Mouse (Mus musculus) left cerebral cortex, adult 11 months (tissue): Measurements from ENCODE around the gene Ggnbp2.

ENCODE experiments used
- DNase-seq: peaks from one replicate; pipeline ENCODE4 v3.0.0; 2022; ENCODE audit warnings: low spot score

Ggnbp2 gene

DNA sequence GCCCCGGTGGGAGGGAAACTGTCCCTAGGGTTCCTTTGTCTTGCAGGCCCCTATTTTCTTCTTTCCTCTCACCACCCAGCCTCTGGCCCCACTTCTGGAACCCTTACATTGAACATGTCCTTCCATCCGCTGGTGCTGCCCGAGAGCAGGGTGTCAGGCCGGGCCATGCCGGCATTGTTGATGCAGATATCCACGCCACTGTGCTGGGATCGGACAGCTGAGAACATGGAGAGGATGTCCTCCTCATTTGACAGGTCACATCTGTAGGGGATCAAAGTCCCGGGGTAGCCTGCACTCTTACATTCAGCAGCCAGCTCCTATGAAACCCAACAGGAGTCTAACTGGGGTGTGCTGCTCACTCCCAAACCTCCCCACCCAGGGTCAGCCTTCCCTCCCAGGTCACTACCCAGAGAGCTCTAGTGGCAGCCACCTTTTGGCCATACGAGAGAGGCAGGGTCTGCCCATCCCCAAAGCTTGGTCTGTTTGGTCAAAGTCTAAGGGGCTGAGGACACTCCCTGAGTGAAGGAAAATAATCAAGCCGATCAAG, 45.3 kb downstream of the Ggnbp2 start:
- DNase-seq: no peak

DNA sequence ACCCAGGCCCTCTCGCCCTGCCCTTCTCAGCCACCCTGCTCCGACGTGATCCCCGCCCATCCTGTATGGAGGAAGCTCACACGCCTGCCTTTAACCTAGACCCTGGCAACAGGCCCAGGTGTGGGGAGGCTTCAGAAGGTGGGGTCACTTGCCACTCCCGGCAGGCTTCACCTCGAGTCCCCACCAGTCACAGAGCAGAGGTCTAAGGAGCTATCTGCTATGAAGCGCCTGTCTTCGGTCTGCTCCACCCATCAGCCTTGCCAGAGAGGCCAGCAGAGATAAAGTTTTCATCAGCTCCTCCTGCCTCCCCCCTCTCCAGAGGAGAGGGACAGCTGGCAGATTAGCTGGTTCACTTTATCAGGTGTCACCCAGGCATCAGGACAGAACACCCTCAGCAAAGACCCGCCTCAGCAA, 47.1 kb downstream of the Ggnbp2 start:
- no peak for DNase-seq

DNA sequence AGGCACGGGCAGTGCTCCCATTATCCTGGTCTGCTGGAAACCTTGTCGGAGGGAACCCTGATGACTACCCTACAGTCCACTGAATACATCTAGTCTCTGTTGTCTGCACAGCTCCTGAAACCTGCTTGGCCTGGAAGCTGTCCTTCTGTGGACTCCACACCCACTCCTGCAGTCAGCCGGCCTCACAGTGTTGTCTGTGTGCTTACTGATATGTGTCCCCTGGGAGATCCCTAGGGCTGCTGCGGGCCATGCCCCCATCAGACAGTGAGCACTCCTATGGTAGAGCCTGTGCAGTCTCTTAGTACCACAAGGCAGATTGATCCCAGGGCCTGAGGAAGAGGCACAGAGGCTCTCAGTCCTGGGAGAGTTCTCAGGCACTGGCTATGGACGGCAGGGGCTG, 48.1 kb downstream of the Ggnbp2 start:
- no peak for DNase-seq

DNA sequence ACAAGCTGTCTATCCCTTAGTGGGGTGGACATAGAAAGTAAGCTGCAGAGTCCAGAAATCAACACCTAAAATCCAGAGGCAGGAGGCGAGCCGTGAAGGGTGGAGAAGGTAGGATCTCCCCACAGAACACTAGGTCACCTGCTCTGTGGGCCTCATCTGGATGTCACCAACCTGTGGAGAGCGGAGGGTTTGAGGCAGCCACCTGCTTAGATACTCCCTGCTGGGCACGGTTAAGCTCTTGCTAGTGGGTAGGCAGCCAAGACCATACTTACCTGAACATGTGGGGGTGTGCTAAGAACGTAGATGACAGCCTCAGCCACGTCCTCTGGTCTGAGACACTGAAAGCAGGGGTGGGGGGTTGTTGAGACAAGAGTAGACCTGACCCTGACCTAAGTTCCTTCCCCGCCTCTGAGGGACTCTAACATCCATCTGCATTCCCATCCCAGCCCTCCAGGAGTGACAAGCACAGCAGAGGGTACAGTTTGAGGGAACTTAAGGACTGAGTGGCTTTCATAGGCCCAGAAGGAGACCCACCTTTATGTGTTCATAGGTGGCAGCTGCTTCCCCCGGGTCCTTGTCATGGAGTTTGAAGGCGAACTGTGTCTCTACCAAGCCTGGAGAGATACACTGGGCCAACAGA, 49.4 kb downstream of the Ggnbp2 start:
- DNase-seq: no peak

DNA sequence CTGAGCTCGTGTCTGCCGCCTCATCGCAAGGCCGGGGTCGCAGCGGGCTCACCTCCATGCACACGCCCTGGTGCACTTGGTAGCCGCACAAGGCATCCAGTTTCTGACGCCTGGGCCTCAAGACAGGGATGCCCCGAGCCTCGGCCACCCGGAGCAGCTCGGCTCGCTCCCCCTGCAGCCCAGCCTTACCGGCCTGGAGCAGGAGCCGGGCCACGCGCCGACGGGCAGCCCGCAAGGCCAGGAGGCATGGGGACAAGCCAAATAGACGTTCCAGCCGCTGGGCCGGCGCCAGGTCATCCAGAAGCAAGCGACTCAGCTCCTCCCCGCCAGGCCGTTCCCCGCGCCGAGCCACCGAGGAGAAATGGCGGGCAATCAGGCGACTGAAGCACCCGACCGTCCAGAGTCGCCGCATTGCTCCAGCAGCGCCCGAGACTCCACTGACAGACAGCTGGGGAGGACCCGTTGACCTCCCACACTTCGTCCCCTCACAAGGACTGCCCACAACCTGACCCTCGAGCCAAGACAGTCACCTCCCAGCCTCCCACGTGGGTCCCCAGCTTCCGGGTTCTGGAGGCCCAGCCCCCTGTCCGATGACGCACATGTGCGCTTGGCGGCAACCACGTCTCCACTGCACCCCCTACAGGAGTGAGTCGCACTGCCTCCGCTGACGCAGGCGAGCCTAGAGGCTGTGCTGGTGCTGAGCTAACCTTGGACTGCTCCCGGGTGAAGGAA, 51.5 kb downstream of the Ggnbp2 start, which contains the start of gene Mrm1:
TSS of gene Mrm1 (minus strand) at position 555 of the 732 bp plus-strand sequence.
- peak; percentile 87 for DNase-seq

DNA sequence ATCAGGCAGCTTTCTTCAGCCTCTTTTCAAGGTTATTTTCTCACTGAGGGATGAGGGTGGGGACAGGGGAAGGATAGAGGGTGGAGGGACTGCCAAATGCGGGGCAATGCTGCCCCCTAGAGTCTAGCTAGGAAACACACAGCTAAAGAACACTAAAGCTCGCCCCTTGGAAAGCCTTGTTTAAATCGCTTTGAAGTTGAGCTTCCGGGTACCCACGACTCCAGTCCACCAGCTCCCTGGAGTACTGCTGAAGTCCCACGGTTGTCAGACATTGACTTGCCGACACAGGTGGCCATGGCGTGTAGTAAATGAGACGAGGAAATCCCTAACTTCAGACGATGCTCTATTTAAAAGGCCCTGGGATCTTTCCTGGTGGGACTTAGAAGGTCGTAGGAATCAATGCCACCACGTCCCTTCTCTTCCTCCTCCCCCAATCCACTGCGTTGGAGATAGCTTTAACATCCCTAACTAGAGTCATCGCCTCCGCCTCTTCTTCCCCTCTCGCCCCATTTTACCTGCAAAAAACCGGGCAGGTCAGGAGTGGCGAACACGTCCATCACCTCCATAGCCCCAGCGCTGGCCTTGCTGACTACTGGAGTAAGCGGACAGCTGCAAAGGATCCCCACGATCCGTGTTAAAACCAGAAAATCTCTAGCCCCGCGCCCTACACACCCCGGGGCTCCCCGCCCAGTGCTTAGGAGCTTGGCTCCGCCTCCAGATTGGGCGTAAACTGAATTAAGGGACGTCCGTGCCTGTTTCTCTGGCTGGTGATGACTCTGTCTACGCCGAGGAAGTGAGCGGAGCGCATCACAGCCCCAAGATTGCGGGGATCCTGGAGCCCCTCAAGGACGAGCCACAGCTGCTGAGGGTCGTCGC, 52.3 kb downstream of the Ggnbp2 start:
- peak; percentile 49 for DNase-seq

DNA sequence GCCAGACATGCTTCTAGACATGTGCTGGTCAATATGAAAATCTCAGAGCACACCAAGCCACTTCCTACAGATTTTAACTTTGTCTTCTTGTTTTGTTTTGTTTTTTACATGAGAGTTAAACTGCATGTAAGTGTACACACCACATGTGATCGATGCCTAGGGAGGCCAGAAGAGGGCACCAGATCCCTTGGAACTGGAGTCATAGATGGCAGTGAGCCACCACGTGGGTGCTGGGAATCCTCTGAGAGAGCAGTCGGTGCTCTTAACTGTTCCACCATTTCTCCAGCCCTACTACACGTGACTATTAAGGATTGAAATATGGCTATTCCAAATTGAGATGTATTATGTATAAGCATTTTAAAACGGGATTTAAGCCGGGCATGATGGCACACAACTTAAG, 53.3 kb downstream of the Ggnbp2 start:
- no peak for DNase-seq

DNA sequence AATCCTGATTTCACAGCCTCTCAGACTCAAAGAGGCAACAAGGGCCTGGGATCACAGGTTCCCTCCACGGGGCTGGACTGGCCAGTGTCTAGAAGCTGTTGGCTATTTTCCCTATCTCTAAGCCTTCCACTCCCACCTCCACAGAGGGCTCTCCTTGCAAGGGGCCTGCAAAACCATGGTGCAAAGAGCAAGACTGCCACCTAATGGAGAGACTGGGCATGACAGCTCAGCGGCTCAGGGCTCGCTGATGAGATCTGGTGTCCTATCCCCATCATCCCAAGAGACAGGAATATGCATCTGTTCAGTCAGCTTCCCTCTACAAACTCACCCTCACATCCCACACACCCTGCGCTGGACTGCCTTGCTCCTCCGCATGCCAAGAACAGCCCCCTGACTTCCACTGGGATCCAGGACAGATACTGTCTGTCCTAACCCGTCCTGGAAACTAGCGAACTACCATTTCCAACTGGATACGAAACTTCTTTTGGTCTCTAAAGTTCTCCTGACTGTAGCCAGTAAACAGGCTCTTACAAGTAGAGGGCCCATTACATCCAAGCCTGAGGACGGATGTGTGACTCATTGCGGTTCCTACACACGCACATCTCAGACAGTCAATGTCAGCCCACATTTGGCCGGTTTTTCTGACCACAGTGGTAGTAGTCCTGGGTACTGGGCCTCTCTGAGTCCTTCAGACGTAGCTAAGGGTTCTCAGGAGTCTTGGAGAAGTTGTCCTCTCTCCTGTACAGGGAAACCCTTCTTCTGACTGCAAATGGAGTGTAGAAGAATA, 56.7 kb downstream of the Ggnbp2 start:
- no peak for DNase-seq

DNA sequence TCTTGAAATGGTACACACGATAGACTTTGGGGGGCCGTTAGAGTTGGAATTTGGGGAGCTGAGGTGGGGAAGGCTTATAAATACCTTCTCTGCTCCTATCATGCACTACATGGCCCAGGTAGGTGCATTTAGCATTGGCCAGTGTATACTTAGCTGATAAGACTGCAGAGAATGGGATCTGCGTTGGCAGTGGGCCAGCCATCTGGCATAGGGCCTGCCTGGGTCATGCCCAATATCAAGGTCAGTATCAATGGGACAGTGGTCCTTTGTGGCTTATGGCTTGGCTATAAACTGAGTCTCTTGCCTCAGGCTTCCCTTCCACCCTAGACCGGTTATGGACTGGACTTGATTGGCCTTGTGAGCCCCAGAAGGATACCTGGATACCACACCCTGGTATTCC, 66.2 kb downstream of the Ggnbp2 start:
- DNase-seq: no peak

DNA sequence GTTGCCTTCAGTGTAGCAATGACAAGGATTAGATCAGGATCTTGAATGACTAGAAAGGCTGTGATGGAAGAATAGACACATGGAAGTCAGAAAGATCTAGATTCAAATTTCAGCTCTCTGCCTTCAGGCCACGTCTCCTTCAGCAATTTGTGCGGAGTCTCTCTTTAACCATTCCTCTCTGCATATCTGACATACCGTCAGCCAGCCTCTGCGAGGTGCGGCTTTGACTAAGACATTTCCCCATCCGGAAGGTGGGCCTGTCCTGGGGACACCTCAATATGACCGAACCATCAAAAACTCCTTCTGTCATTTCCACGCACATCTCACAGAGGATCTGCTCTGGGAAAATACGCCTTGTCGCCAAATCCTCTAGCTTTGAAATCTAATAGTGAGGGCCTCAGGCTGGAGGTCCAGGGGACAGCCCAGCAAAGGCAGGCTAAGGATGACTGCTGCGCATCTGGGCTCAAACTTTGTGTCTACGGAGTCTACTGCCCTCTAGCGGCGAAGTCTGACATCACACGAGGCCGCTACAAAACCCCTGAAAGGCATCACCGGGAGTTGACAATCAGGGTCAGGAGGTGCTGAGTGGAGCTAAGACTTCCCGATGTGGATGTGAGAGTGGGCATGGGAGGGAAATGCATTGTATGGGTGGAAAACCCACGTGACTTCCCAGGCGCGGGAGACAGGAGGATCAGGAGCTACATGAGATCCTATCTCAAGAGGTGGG, 72.8 kb downstream of the Ggnbp2 start:
- no peak for DNase-seq

DNA sequence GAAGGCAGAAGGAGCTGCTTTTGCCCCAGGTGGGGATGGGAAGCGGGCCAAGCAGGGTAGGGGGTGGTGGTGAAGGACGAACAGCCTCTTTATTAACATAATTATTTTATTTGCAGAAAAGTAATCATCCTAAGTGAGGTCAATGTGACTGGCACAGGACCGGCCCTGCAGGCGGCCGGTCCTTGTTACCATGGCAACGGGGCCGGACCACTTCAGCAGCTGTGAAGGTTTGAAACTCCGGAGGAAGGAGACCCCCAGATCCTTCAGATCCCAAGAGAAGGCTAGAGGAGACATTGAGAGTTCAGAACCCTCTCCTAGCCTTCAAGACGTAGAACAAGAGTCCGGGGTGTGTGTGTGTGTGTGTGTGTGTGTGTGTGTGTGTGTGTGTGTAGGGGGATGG, 73.6 kb downstream of the Ggnbp2 start:
- DNase-seq: no peak

DNA sequence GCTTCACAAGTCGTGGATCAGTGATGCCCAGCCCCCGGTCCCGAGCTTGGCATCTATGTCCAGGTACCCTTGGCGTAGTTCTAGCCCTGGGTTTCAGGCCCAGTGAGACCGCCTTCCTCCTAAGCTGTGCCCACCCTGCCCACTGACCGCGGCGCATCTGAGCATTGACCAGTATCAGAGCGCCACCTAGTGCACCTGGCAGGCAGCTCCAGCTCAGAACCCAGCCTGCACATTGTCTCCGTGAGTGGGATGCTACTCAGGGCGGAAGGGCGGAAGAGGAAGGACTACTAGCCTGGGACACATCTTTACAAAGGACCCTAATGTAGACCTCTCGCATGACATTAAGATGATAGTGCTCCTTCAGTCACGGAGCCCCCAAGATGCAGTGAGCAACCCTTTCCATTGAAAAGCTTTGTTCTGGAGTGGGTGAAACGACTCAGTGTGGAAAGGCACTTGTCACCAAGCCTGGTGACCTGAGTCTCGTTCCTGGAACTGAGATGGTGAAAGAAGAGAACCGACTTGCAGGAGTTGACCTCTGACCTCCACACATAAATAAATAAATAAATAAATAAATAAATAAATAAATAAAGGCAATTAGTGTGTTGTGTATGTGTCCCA, 76.0 kb downstream of the Ggnbp2 start:
- peak; percentile 54 for DNase-seq

DNA sequence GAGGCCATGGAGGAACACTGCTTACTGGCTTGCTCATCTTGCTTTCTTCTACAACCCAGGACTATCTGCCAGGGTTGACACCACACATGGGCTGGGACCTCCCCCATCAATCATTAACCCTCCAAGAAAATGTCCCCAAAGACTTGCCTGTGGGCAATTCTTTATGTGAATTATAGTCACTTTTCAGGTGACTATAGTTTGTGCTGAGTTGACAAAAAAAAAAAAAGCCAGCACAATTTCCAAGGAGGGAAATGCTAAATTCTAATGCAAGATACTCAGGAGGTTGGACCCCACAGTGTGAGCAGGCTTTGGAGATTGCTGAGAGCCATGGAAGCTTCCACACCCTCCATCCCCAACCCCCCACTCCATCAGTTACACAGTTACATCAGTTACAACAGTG, 77.1 kb downstream of the Ggnbp2 start:
- DNase-seq: no peak

DNA sequence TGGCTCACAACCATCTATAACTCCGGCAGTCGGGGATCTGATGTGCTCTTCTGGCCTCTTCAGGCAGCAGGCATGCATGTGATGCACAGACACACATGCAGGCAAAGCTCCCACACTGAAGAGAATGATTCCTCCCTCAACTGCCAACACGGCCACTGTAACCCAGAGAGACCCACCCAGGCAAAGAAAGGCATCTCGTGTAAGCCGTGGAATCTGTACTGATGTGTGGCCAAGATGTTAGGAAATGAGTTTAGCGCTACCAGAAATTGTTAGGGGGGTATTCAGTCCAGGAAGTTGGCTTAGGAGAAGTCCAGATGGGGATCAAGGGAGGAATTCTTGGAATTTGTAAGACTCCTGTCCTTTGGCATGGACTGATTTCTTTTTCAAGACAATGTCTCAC, 80.2 kb downstream of the Ggnbp2 start:
- no peak for DNase-seq
